Mouse (Mus musculus) cerebellum, adult 8-10 months (tissue): ENCODE measurements around the gene Gm15097.
A peak's percentile ranks its signal among the peaks of the same experiment; 100 is the strongest.
"Not testable (repeated sequence)": the region's sequence is repeated elsewhere in the genome, so short reads cannot be mapped to it uniquely, and the experiment has no call there.

Source experiments
- DNase-seq: peaks from one replicate; pipeline ENCODE4 v3.0.0; 2022

The Gm15097 gene

DNA sequence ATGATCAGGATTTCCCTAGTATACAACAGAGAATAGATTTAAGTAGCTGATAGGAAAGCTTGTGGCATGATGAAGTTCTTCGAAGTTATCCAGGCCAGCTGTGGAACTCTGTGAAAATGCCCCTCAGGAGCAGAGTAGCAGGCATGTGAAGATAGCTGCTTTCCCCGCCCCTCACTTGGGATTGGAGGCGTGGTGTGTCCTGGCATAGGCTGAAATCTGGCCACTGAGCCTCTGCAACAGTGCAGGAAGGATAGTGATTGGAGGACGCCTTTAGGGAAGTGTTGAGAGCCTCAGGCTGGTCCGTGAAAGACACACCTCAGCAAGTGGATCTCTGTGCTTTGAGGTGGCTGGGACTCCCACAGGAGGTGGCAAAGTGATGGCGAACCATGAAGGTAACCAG is at the start of gene Gm15097:
TSS of gene Gm15097 (plus strand) at position 301 of the 400 bp plus-strand sequence.
- DNase-seq: not testable (repeated sequence)

DNA sequence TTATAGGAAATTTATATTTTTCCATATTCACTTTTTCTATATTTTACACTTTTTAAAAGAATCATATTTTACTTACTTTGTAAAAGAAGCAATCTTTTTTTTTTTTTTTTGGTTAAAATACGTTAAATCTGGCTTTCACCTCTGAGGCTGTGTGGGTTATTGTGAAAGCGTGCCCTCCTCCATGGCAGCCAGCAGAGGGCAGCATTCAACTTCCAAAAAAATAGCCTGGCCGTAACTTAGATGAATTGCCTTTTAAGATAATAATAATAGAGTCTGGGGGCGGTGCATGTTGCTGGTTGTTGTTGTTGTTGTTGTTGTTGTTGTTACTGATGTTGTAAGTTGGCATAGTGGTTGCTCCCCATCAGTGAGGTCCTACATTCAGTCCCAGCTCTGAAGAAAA is 21.4 kb upstream of the Gm15097 start:
- peak; percentile 29 for DNase-seq

GRCm38 (mm10) chrX:149811178-149811577 is 26.9 kb downstream of the Gm15097 start:
- DNase-seq: not testable (repeated sequence)
